Mouse (Mus musculus): ENCODE data around the gene Gm43552.

DNA sequence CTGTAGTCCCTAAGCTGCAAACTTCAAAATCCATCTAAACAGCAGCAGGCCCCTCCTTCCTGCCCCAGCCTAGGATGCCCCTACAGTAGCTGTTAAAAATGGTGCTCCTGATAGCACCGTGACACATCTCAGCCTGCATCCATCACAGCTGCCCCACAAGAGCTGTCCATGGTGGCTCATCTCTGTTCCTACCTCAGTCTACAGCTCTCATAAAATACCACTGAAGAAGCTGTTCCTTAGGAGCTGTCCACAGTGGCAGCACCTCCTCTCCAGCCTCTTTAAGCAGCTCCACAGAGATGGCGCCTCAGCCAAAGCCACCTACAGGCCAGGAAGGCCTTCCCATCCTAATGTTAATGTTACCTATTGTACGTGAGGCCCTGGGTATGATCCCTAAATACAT is 25.7 kb downstream of the Gm43552 start:
- no peak for TF ChIP-seq CEBPB (IDR thresholded peaks at IDR 0.05; ENCODE audit: insufficient read depth, poor library complexity, severe bottlenecking)
- TF ChIP-seq MAX (IDR thresholded peaks at IDR 0.05; ENCODE audit: low read depth) = no peak
- TF ChIP-seq POLR2A (IDR thresholded peaks at IDR 0.05; ENCODE audit: insufficient read length, low read depth) = no peak
- TF ChIP-seq TCF3 (IDR thresholded peaks at IDR 0.05; ENCODE audit: insufficient read length, low read depth) = no peak
- TF ChIP-seq POLR2AphosphoS2 (IDR thresholded peaks at IDR 0.05; ENCODE audit: insufficient read length, low read depth) = no peak
- TF ChIP-seq E2F4 (IDR thresholded peaks at IDR 0.05; ENCODE audit: insufficient read depth) = no peak
